Mouse (Mus musculus) kidney, postnatal 25 days (tissue): ENCODE measurements at regions not wholly inside any gene's neighbourhood (a gene's known extent, or its start where the extent isn't known, plus 50 kb on each side); places are given as distances from the start of the nearest gene placed in this dataset.
A peak's percentile ranks its signal among the peaks of the same experiment; 100 is the strongest.

Experiments used
- DNase-seq, 2 experiments: peaks; one replicate each; pipeline ENCODE4 v3.0.0; 2021; ENCODE audit warnings: mixed read lengths in 2 of 2

DNA sequence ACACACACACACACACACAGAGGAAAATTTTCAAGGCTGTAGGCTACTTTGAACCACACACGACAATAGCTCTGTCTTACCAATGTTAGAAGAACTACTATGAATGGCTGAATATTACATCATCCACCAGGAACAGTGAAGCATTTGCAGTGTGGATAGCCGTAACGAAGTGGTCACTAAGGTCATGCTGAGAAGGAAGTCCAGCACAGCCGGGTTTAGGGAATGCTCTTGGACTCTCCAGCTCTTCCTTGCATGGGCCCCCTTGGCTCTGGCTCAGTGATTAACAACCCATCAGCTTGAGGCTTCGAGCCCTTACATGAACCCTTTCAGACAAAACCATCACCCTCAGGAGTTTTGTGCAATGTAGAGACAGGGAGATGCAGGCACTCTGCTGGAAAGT is 245.3 kb downstream of the Adamts20 start:
- DNase-seq, result no peak

DNA sequence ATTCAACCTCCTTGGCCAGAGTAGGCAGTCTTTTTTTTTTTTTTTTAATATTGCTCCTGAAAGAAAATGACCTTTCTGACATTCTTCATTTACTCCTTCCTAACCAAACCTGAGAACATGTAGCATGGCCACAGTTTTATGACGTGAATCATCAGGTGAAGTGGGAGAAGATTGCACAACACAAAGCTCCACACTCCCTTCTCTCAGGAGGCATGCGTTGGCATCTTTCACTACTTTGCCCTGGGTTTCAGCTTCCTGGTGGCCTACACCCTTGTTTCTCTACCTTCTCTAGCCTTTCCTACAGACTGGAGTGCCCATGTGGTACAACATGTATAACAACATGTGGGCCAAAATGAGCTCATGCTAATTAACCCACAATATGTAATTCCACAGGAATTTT is 248.5 kb downstream of the Adamts20 start:
- no peak for DNase-seq

DNA sequence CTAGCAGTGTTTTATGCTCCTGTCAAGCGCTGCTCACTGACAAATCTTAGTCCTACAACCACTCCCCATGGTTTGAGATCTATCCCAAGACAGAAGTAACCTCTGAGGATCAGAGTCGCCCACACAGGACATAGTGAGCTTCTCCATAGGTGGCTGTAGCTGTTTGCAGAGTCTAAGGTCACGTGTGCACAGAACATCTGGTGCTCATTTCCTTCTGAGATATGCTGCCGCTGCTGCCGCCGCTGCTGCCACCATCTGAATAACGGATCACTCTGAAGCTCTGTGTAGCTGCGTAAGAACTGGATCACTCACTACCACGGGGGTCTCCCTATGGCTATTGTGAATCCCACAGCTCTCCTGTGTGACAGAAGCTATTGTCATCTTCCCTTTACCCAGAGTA is 250.8 kb downstream of the Adamts20 start:
- no peak for DNase-seq

DNA sequence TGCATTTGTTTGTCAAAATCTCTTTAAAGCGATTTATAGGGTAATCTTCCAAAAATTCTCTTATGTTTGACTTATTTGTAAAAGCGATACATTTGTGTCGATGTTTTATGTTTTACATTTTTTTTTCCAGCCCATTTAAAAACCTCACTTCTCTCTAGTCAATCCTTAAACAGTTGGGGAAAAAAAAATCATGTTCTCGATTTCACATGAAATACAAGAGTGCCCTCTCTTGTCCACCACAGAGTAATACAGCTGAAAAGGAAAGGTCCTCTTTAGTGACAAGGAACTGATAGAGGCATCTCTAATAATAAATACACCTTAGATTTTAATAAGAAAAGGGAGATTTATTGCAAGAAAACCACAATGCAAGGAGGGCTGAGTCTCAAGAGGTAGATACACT is 251.8 kb downstream of the Adamts20 start:
- DNase-seq, result no peak

DNA sequence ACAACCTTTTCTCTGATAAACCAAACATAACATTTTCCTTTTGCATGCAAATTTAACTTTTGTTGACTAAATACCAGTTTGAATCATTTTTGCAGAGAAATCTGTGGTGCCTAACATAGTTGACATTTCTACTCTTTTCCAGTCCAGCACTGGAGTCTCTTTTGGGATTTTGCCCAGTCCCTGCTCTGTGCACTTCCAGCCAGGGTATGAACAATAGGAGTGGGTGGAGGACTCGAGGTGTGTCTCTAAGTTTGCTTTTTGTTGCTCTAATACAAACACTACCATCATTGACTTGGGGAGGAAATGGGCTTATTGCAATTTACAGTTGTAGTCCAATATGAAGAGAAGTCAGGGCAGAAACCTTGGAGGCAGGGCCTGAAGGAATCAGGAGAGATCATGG is 256.7 kb downstream of the Adamts20 start:
- no peak for DNase-seq

DNA sequence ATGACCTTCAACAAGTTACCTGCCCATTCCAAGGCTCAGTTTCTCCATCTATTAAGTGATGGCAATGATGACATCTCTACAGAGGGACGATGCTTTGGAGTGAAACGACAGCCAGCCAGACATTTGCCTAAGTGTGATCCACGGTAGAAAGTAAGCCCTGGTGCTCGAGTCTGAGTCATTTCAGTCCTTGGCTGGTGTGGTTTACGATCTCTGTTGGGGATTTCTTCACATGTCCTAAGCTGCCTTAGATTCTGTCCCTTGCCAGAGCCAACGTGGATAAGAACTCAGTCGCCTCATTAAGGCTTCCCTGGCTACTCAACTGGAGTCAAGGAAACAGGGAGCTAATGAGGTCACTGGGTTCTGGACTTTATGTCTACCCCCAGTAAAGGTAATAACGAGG is 258.8 kb downstream of the Adamts20 start:
- DNase-seq, result no peak

DNA sequence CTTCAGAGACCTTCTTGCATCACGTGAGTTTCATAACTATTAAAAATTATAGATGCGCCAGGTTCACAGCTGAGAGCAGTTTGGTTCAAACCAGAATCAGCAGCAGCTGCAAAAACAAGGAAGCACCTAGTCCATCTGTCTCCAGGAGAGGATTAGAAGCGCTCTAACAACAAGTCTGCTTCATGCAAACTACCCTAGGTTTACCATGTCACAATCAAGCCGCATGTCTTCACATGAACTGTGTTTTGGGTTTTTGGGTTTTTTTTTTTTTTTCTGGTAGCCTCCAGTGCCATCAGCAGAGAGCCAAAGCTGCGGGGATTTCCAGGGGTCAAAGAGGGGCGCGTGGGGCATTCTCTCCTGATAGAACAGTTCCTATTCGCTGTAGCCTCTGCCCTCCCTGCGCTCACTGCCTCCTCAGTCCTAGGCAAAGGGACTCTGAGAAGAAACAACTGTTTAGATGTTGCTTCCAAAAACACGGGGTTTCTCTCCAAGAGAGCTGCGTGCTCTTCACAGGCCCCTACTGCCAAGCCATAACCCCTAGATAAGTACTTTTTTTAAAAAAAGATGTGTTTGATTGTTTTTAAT is 259.8 kb downstream of the Adamts20 start:
- DNase-seq, result no peak

DNA sequence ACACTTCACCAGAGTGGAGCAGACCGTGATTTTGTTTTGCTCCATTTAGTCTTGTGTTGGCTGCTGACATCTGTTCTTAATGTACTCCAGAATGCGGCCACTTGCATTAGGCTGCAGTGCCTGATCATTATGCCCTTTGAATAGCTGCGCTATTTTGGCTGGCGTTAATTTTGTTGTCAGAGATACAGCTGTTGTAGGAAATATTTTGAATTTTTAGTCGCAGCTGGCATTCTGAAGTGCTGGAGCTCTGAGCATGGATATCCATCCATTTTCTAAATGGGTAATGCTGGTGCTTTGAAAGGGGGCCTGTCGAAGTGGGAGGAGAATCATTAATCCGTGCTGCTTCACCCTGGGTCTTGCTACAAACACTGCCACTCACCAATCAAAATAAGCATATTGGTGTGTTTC is 275.1 kb downstream of the Adamts20 start:
- DNase-seq, result no peak

DNA sequence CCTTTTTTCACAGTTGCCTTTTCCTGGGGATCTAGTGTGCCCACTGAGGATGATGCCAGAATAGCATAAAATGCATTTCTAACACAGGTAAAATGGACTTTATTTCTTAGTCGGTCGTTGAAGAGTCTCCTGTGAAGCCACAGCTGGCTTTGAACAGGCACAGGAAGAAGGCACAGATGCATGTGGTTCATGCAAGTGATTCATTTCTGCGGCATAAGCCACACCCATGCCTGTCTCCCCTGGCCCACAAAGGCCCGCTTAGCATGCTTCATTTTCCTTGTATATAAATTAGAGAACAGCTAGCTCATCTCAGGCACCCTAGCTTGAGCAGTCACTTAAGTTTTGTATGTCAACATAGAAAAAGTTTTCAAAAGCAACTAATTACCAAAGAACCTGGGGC is 277.6 kb downstream of the Adamts20 start:
- DNase-seq, result no peak

DNA sequence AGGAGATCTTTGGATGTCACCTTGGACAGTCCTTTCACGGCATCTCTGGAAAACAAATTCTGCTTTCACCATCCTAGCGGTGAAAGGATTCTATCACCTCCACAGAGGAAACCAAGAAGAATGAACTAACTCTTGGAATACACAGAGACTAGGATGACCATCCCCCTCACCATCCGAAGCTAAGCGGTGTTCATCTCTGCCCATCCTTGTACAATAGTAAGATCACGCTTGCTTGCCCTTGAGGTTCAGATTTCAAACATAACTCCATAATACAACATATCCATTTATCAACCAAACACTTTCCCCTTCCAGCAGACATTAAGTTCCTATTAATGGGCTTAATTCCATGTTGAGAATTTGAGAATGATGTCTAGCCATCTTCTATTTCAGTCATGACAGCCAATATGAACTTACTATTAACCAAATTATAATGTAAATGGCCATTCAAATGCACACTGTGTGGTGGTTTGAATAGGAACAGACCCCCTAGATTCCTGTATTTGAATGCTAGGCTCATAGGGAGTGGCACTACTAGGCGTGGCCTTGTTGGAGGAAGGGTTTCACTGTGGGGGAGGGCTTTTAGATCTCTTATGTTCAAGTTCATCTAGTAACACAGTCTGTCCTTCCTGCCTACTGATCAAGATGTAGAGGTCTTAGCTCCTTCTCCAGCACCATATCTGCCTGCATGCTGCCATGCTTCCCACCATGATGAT is 281.4 kb downstream of the Adamts20 start:
- DNase-seq, result no peak

DNA sequence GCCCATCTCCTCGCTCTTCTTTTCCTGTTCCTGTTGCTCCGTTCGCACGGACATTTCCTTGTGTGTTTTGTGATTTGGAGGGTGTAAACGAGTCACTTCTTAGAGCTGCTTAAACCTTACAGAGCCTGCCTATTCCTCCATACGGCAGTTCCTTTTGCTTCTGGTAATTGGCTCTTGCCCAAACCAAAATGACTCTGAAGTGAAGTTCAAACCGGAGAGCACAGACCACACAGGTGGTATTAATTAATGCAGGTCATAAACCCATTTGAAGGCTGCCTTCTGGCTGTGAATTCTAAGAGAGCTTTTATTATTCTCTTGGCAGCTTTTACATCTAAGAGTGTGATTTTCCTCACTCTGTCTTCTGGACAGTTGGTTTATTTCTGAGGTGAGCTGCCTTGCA is 291.1 kb downstream of the Adamts20 start:
- peak; percentile 6 to 37 for DNase-seq

DNA sequence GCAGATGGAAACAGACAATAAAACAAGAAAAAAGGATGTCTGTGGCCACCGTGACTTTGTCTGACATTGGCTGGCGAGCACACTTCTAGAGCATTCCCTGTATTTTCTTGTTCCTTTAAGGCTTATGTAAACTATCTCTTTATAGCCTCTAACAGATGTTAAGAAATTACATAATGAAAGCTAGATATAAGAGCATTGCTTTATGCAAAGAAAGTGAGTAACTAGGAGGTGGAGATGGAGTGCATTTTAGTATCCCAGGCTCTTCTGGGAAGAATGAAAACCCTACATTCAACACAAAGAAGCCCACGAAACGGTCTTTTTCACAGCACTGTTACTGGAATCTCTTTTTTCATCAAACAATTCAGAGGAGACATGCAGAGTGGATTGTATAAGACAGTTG is 304.4 kb downstream of the Adamts20 start:
- DNase-seq, result no peak

DNA sequence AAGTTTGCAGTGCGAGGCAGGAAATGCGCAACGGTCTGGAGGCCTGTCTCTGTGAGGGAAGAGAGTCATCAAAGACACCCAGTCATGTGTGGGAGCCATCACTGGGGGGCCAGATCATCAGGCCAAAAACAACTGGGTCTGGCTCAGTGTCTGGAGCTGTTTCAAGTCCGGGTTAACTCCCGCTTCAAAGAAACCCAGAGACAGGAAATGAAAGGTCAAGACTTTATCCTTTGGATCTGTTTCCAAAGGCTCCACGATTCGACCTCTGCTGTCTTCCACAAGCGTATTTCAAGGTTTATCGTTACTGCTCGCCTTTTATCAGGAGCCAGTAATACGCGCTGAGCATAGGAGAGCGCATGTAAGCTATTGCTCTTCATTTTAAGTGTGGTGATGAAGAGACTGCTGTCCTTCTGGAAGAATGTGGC is 325.7 kb downstream of the Adamts20 start:
- DNase-seq, result peak; percentile 50 to 71

DNA sequence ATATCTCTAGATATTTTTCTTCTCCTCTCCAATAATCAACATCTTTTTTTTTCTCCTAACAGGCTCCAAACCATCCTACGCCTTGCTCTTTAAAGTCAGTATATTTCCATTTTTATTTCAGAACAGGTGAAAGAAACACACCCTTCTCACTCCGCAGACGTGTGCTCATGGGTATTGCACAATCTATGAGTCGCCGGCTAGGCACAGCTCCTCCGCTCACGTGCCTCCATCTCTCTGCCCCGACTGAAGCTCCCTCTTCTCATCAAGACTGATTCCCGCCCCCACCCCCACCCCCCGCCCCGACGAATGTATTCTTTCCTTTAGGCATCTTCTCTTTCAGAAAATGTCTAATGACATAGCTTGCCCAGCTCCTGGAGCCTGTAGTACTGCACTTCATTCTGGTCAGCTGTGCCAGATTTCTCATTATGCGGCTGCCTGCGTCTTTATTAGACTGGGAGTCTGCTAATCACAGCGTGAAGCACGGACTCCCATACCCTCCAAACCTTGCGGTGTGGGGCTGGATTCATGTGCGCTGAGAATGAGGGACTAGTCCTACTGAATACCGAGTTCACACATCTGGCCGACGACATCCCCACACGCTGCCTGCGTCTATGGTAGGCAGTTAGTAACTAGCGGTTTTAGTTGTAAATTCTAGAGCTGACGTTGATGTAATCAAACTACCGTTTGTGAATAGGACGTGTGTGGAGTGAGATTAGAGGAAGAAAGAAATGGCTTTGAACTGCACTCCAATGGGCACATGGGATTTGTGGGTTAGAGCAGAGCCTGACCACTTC is 327.9 kb downstream of the Adamts20 start:
- no peak for DNase-seq

DNA sequence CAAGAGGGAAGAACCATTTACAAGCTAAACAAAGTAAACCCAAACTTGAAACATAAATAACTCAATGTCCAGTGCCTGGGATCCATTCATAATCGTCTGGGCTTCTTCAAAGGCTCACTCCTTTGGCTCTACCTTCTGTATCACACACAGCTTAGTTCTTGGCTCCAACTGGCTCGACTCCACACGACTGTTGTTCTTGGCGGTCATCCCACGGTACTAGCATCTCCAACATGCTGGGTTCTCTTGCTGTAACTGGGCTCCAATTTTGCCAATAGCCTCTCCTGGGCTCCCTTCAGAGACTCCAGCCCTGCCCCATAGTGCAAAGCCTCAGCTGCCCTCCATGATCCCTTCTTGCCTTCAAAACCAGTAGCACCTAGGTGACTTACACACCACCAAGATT is 352.4 kb downstream of the Adamts20 start:
- DNase-seq, result no peak

DNA sequence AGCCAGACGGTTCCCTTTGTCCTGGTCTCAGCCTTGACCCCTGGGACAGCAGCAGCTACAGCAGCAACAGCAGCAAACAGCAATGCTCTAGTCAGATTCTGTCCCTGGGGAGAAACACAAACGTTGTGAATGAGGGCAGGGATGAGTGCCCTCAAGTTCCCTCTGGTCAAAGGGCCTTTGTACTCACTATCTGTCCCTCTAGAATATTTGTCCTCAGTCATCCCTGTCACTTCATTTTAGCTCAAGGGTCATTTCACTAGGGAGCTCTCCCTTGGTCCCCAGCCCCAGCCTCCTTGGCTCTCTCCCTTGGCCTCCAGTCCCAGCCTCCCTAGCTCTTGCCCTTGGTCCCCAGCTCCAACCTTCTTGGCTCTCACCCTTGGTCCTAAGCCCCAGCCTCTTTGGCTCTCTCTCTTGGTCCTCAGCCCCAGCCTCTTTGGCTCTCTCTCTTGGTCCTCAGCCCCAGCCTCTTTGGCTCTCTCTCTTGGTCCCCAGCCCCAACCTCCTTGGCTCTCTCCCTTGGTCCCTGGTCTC is 358.0 kb downstream of the Adamts20 start:
- DNase-seq, result peak in 1 of 2 experiments; percentile 56

DNA sequence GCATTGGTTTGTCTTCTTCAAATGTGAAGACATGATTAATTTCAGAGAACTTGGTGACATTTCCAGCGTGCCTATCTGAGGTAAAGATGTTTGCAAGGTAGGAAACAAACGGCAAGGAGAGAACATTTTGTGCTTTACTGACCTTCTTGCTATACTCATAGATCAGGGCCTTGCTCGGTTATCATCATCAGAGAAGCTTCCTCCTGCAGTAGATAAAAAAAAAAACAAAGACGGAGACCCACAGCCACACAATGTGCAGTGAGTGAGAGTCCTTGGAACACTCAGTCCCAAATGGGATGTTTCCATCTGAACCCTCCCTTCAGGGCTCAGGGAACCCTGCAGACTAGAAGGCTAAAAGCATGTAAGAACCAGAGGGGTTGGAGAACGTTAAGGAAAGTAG is 374.6 kb downstream of the Adamts20 start:
- DNase-seq, result no peak

DNA sequence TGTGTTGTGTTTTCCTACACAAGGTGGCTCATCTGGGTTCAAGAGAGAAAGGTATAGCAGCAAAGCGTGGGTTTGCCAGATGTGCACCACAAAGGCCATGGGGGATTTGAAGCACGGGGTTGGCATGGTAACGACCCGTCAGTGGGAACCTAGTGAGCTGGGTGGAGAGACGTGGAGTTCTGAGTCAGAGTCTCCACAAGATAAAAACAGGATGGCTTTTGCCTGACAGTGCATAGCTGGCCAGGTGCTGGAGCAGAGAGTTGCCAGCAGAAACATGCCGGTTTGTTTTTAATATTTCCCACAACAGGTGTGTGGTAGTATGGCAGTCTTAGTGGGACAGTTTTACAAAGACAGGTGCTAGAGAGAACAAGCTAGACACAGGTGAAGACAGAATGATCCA is 375.4 kb downstream of the Adamts20 start:
- DNase-seq, result no peak

DNA sequence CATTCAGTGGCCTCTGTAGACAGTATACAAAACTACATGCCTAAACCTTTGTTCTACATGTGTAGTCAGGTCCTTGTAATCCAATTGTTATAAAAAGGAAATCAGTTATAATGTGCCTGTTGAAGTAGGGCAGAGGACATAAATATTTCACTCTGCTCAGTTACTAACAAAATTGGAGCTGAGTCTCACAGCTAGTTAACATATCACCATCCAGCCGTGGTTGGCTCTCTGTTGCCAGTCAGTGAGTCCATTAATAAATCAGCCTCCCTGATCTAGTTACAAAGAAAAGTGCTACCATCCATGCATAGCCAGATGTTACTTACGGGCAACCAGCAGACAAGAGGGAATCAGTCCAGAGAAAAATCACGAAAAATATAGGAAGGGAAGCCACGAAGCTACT is 382.8 kb downstream of the Adamts20 start:
- DNase-seq, result peak; percentile 27 to 38

DNA sequence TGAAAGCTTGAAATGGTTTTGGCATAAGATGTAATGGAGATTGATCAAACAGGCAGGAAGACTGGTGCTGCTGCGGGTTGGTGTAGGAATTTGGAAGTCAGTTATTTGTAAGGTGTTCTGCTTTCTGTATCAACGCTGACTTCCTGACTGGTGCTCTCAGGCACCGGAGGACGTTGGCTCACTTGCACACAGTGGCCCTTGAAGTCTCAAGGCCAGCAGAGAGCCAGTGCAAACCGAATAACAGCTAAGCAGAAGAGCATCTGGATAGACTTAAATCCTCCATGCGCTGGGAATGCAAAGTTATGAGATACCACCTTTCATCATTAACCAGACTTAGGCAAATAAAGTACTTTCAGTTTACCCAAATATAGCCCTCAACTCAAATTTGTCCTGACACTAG is 388.2 kb downstream of the Adamts20 start:
- no peak for DNase-seq

DNA sequence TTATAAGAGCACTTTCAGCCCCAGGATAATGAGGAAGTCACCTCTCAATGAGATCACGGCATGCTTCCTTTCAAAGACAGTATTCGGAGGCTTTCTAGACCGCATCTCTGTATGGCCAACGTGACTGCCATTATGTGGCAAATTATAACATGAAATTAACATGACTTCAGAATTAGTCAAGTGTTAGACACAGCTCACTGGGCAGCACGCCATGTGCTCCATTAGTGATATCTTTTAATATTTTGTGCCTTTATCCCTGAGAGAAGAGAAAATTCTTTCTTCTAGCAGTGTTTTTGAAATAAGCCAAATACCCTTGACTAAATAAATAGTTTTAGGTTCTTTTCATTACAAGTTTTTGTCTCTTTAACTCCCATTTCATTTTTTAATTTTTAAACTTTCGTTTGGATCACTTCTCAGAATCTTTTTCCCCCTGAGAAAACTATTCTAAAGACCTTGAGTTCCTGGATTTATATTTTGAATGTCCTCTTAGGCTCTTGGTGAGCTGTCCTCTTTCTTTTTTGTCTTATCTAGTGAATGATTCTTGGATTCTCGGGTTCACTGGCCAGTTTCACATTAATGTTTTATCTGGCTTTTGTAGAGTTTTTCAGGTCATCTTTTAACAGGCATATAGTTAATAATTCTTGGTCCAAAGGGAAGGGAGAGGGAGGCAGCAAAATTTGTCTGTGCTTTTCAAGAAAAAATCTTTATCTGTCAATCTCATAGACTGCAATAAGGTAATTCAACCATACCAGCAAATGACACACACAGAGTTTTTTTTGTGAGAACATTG is 390.9 kb downstream of the Adamts20 start:
- no peak for DNase-seq

DNA sequence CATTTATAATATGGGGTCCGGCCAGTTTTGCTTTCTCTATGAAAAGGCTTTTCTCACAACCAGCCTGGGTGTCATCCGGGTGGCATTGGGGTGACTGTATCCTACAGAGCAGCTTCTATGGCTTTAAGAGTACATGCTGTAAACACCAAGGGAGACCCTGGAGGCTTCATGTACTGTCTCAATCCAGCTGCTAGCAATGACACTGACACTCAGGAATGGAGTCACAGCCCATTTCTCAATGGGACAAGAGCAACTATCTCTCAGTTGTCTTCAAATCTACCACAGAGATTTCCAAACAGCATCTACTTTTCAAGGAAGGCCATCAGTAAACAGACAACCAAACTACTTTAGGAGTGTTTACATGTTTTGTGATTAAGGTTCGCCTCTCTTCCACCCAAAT is 397.5 kb downstream of the Adamts20 start:
- no peak for DNase-seq
